Mouse (Mus musculus) urinary bladder, postnatal 36 days (tissue): ENCODE measurements around the gene Slc16a10.
"Not testable (repeated sequence)": the region's sequence is repeated elsewhere in the genome, so short reads cannot be mapped to it uniquely, and the experiment has no call there.

Source experiments
- DNase-seq, 2 experiments: peaks; one replicate each; pipeline ENCODE4 v3.0.0; 2022; ENCODE audit warnings: low spot score in 2 of 2, mixed read lengths in 1 of 2

The Slc16a10 gene

GRCm38 (mm10) chr10:40028091-40028490 lies 114.0 kb downstream of the Slc16a10 start:
- no peak for DNase-seq

GRCm38 (mm10) chr10:40026546-40026945 lies 115.5 kb downstream of the Slc16a10 start:
- no peak for DNase-seq

- DNase-seq, result no peak
Measured at GRCm38 (mm10) chr10:40025560-40025959, 116.5 kb downstream of the Slc16a10 start.

- DNase-seq, result peak; percentile 54 to 84
Measured at GRCm38 (mm10) chr10:40024554-40025428, 117.3 kb downstream of the Slc16a10 start, which contains the start of gene Mfsd4b1. Gene Mfsd4b1 (minus strand): TSS chr10:40025268.

GRCm38 (mm10) chr10:40020401-40020800 lies 121.7 kb downstream of the Slc16a10 start:
- DNase-seq, result no peak

- no peak for DNase-seq
Measured at GRCm38 (mm10) chr10:40019492-40019891, 122.6 kb downstream of the Slc16a10 start.

- DNase-seq, result no peak
Measured at GRCm38 (mm10) chr10:40018261-40018860, 123.7 kb downstream of the Slc16a10 start.

- no peak for DNase-seq
Measured at GRCm38 (mm10) chr10:40009591-40009990, 132.5 kb downstream of the Slc16a10 start.

- DNase-seq, result not testable (repeated sequence)
Measured at GRCm38 (mm10) chr10:40008847-40009246, 133.2 kb downstream of the Slc16a10 start.

- DNase-seq, result no peak
Measured at GRCm38 (mm10) chr10:40007953-40008352, 134.1 kb downstream of the Slc16a10 start.

- peak in 1 of 2 experiments; percentile 6 for DNase-seq
Measured at GRCm38 (mm10) chr10:40006963-40007362, 135.1 kb downstream of the Slc16a10 start.

GRCm38 (mm10) chr10:40000746-40001145 lies 141.3 kb downstream of the Slc16a10 start:
- no peak for DNase-seq

- no peak for DNase-seq
Measured at GRCm38 (mm10) chr10:39991155-39991554, 150.9 kb downstream of the Slc16a10 start.

- no peak for DNase-seq
Measured at GRCm38 (mm10) chr10:39986466-39986865, 155.6 kb downstream of the Slc16a10 start, which contains the start of gene Mfsd4b5. Gene Mfsd4b5 (minus strand): TSS chr10:39986646.
